ENCODE assay signal across 18 mouse cellular contexts in genomic region chr4:107766182-107766581, GRCm38 (mm10). TPM values are rescaled to one million over a fixed set of nuclear protein-coding genes. Genes with fewer than 3 reads are reported as not detected.
DNase-seq lines count a peak whose midpoint lies in the region; ATAC-seq lines count a peak whose summit lies in the region.
"Had no signal": no experiment of that assay in that cellular context is flagged by ENCODE, and none has a peak within 500 bp of the region (broad histone marks: within the 10 kb centered on the region; RNA-seq: fewer than 3 reads in every experiment).

No protein-coding gene starts in this region.

- H3K4me1 ChIP-seq in midbrain, embryonic 10.5 days: peaks cover 22% of the 10 kb centered on the region
- no peaks in the 10 kb centered on the region for H3K4me1 ChIP-seq in midbrain, embryonic 16.5 days (ENCODE audit: control insufficient read depth, insufficient read depth, low read length)
- H3K4me1 ChIP-seq: heart, embryonic 10.5 days; liver, embryonic 15.5 days had no signal

- peak; percentile 26 to 43 for DNase-seq in frontal cortex, postnatal 36 days (ENCODE audit: low spot score in 2 of 2)
- no peak for DNase-seq in frontal cortex, postnatal 10 days (ENCODE audit: low spot score in 2 of 2)
- DNase-seq in midbrain, embryonic 10.5 days (ENCODE audit: low spot score): peak; percentile 45
- peak; percentile 32 for DNase-seq in embryo, embryonic 9.5 days (ENCODE audit: extremely low spot score)
- peak; percentile 48 for DNase-seq in mesoderm, embryonic 11.5 days (ENCODE audit: low read depth, low spot score)
- DNase-seq in adrenal gland, adult 8-10 months: no peak
- DNase-seq: cerebellum, adult 2 months; gastrocnemius, postnatal 14 days; heart, postnatal 36 days; kidney, postnatal 10 days; lung, postnatal 14 days; thymus, adult 18-20 months had no signal

- H3K4me2 ChIP-seq in midbrain, embryonic 16.5 days (ENCODE audit: low read length): no peak overlapping the region
- H3K4me2 ChIP-seq: limb, embryonic 13.5 days; liver, embryonic 15.5 days had no signal

- WGBS in midbrain, embryonic 10.5 days: 38% methylated on average over 5 of the region's 5 CpGs
- 37% methylated on average over 5 of the region's 5 CpGs for WGBS in midbrain, embryonic 16.5 days

- peaks cover 25% of the 10 kb centered on the region for H3K27me3 ChIP-seq in midbrain, embryonic 10.5 days (ENCODE audit: low read depth, poor library complexity, severe bottlenecking)
- H3K27me3 ChIP-seq in midbrain, embryonic 16.5 days (ENCODE audit: control insufficient read depth, insufficient read depth, low read depth, low read length): no peaks in the 10 kb centered on the region
- H3K27me3 ChIP-seq: limb, embryonic 13.5 days; liver, embryonic 15.5 days had no signal

- no peak for ATAC-seq in midbrain, embryonic 16.5 days
- ATAC-seq: intestine, postnatal 0 days had no signal

- H3K9me3 ChIP-seq in midbrain, embryonic 10.5 days (replicated peaks): no peaks in the 10 kb centered on the region
- H3K9me3 ChIP-seq in midbrain, embryonic 16.5 days (replicated peaks; ENCODE audit: control insufficient read depth, low read length, poor library complexity, severe bottlenecking): no peaks in the 10 kb centered on the region
- H3K9me3 ChIP-seq: heart, embryonic 10.5 days; limb, embryonic 13.5 days; liver, embryonic 15.5 days had no signal

- no peaks in the 10 kb centered on the region for H3K36me3 ChIP-seq in midbrain, embryonic 10.5 days
- H3K36me3 ChIP-seq in midbrain, embryonic 16.5 days (ENCODE audit: control insufficient read depth, insufficient read depth, low read length): no peaks in the 10 kb centered on the region
- H3K36me3 ChIP-seq: heart, embryonic 10.5 days; limb, embryonic 13.5 days; liver, embryonic 15.5 days had no signal

- no peak overlapping the region; the same call in 1 of the 2 replicates for H3K27ac ChIP-seq in midbrain, embryonic 10.5 days (replicated peaks)
- no peak overlapping the region for H3K27ac ChIP-seq in midbrain, embryonic 16.5 days (ENCODE audit: low read length)
- H3K27ac ChIP-seq: heart, embryonic 10.5 days; limb, embryonic 13.5 days; liver, embryonic 15.5 days had no signal

- H3K4me3 ChIP-seq in midbrain, embryonic 10.5 days: no peak overlapping the region
- H3K4me3 ChIP-seq in midbrain, embryonic 16.5 days (ENCODE audit: low read depth, low read length): no peak overlapping the region
- H3K4me3 ChIP-seq: erythroblast, embryonic 14.5 days; heart, embryonic 10.5 days; limb, embryonic 13.5 days; liver, embryonic 15.5 days had no signal

- no peak overlapping the region for H3K9ac ChIP-seq in midbrain, embryonic 16.5 days (ENCODE audit: low read depth, low read length)
- H3K9ac ChIP-seq: limb, embryonic 13.5 days; liver, embryonic 15.5 days had no signal

RNA-seq across cellular contexts. Expression of gene Lrp8, which starts 35.9 kb away (rescaled TPM):
- 10.4 and 15.0 TPM in 2 replicates for polyA plus RNA-seq in midbrain, embryonic 10.5 days (2016; fragmentation: Nextera tagmentation; extraction: Ambion mirVana)
- polyA plus RNA-seq in midbrain, embryonic 16.5 days (2015; fragmentation: Nextera tagmentation; extraction: Ambion mirVana): 44.4 and 56.0 TPM in 2 replicates
- total RNA-seq in adrenal gland, adult 8-10 months (2022): 10 to 100 TPM in 1 of 4 experiments, 1 to 10 TPM in 3; 7.2 to 12.5 (median 8.8) TPM

Comparison
In these comparisons a context has a peak if more than half of its experiments do, and no peak if none do; other contexts are left out.
1. DNase-seq: peak in frontal cortex, postnatal 36 days (2 of 2), midbrain, embryonic 10.5 days (single experiment), embryo, embryonic 9.5 days (single experiment) and mesoderm, embryonic 11.5 days (single experiment); none in frontal cortex, postnatal 10 days (0 of 2) and adrenal gland, adult 8-10 months (single experiment).